Mouse (Mus musculus) MN1 (cell line): ENCODE measurements at regions not wholly inside any gene's neighbourhood (a gene's known extent, or its start where the extent isn't known, plus 50 kb on each side); places are given as distances from the start of the nearest gene placed in this dataset.
A peak's percentile ranks its signal among the peaks of the same experiment; 100 is the strongest.

Experiments used
- DNase-seq: peaks from one replicate; pipeline ENCODE4 v3.0.0-alpha.2; 2016; ENCODE audit warnings: low spot score

DNA sequence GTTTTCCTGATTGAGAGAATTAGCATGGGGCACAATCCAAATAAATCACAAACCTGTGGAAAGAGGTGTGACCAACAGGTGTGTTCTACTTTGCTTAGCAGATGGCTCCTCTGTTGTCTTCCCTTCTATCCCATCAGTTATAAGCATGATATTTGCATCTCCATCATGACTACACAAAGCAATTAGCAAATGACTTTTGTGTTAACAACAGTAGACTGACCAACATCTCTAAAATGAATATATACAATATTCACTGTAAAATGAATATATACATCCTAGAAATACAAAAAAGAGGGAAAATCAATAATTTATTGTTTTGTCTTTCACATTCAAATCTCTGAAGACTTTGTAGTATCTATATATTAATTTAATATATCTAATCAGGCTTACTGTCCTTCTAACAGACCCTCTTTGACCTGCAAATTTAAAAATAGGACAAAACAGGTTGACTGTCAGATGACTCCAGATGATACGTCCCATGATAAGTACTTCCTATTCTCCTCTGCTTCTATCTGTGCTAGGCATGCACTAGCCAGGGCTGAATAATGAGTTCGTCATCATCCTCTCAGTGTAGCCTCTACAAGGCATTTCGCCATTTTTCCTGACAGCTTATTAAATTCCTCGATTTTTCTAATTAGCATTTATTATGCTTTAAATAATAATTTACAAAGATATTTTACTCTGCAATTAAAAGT, 519.5 kb upstream of the Cited2 start:
- no peak for DNase-seq

DNA sequence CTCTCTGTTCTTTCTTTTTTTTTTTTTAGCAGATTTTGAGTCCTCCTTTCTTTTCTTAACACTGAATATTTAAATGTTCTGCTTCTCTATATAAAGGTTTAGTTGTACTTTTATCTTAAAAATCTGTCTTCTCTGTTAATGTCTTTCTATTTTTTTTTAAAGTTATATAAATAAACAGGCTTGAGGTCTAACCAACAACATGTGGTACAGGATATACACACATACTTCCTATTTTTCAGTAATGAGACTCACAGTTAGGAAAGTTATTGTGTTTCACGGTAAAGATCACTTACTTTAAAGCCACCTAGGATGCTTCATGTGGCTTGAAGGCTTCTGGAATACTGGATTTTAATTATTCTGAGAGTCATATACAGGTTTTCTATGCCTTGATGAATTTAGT, 518.9 kb upstream of the Cited2 start:
- no peak for DNase-seq

DNA sequence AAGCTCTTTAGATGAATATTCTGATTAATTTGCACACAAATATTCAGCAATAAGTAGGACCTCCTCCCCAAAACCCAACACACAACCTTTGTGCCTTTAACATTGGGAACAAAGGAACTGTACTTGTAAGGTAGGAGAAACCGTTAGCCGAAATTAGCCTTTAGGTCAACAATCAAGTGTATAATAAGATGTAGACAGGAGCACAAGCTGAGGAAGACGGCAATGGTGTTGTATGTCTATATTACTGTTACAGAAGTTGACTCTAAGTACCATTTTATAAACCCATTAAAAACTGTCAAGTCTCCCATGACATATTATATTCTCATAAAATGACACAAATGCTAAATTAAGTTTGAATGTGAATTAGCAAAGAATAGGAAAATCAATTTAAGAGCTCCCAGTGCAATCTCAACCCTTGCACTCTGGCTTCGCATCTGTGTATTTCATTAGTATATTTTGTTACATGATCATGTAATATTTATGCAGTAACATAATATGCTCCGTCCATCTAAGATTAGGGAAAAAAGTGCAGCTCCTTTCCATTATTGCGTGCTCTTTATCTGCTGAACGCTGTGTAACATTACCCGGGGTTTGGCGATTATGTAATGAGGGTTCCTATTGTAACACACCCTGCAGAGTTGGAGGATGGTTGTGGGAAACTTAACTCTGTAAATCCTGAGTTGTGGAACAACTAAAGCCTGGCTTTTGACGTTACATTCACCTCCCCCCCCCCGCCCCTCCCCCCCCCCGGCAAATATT, 510.3 kb upstream of the Cited2 start:
- DNase-seq, result no peak

DNA sequence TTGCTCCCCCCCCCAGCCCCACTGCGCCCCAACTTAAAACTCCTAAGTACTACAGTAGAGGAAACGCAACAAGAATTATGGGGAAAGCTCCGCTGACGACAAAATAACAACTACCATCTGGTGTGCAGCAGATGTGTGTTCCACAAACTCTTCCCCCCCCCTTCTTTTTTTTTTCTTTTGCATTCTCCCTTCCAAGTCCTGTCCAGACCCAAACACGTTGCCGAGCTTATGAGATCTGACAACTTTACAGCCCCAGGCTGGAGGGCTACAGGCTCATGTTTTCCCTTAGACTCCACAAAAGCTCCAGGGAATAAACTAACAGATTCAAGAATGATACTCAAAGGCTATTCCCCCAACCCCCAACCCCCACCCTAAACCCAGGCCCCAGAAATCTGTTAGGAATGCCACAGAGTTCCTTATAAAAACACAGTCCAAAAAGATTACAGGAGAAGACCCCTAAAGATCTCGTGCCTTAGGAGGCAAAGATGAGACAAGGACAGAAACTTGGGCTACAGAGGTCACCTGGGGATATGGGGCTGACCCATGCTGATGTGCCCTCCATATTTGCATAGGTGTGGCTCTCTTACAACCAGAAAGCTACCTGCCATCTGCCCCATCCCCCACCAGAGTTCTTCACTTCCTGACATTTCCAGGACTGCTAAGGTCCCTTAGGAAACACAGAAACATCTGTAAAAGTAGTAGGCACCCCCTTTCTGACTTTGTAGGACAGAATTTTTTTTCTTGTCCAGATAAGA, 509.5 kb upstream of the Cited2 start:
- no peak for DNase-seq

DNA sequence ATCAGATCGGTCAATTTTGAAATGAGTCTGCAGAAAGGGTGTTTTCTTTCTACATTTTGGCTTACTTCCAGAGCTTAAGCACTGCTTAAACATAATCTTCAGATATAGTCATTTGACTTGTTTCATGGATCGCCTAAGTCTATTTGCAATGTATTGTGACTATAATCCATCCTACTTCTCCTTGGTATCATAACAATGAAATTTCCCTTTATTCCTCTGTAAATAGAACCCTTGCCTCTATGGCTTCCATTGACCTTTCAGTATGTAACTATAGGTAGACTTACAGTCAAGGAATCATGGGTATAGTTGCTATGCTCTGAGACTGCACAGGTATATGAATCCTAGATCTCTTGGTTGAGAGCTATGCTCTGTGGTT, 509.0 kb upstream of the Cited2 start:
- DNase-seq, result no peak

DNA sequence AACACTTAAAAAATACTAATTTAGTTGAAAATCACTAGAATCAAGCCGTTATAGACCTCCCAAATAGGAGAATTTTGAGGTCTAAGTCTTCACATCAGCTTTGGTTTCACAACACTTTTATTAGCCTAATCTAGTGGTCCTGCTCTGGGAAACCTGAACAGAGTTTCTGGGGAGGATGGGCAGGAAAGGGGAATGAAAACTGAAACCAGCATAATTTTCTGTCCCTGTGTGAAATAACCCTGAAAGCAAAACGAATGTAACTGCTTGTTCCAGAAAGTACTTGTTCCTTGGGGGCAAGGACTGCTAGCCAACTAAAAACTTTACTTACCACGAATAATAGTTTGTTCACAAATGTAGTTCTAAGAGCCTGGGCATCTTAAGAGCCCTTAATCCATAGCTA, 508.0 kb upstream of the Cited2 start:
- no peak for DNase-seq

DNA sequence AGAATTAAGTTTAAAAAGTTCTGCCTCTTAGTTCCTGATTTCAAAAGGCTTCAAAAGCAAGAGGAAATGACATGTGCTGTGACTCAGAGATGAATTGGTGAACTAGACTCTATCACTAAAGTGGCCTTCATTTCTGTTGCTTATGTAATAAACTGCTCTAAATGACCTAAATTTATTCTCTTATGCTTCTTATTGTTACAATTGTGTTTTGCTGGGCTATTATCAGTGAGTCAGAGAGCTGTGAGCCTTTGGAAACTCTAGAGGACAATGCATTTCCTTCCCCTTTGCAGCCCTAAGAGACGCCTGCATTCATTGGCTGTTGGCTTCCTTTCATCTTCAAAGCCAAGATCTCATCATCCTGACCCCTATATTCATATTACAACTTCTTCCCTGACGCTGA, 501.5 kb upstream of the Cited2 start:
- DNase-seq, result no peak

DNA sequence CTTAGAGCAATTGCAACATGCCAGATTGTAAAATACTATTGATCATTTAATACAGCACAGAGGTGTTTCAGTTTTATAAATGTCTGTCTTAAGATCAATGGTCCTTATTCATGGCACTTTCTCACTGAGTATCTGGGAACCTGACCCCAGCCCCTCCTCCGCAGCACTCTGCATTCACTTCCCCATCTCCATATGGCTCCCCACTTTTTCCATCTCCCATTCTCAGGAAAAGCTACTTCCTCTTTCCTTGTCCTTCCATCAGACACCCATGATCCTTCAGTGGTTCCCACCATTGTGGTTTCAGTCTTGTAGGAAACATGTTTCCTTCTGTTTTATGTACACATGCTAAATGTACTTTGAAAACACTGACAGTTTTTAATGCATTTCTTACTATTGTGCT, 497.3 kb upstream of the Cited2 start:
- DNase-seq, result no peak

DNA sequence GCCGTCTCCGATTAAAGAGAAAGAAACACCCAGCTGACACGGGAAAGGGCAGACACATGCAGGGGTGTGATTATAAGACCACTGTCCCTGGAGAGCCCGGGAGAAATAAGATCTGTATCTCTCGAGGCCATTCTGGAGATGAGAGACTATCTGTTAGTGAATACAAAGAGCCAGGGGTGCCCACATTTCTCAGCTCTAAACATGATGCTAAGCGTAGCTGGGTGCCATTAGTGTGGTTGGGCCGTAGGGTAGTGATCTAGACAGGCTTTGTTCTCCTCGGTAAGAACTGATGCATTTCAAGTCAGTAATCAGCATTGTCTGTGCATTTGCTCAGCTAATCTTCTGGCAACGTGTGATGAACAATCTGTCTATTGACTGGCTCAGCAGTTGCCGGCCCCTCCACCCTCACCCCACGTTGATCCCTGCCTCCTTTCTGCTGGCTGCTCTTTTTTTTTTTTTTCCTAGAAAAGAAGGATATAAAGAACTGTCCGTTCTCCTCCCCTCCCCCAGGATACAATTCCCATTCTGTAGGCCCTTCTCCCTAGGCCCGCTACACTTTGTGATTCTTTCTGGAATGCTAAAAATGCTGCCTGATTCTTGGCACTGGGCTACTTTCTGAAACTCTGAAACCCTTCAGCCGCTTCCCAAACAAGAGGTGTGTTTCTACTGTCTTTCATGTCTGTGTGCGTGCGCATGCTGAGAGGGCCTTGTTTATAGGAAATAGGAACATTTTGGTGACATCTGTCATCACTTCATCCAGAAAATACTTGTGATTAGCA, 492.8 kb upstream of the Cited2 start:
- DNase-seq, result no peak

DNA sequence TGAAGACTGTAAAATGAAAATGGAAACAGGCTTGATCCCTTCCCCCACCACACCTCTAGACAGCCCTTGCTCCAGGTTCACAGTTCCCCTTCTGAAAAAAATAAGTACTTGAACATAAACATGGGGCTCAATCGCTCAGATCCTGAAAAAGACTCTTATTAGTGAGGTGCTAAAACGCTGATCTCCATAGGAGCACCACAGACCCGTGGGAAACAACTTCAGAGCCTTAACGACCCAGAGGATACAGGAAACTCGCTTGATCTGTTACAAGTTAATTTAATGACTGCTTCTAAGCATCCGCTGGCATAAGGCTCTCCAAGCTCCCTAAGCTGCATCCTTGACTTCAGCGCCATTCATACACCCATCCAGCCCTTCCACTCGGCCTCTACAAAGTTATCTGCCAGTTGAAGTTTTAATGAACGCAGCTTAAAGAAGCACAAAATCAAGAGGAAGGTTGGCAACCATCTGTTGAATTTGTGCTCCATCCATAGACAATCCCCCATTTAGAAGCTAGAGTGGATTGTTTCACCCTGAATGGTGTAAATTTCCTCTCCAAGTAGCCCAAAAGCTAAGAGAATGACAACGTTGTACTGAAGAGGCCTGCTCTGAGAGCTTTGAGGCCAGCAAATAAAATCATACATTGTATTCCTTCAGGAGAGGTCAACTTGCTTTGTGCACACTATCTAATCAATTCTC, 486.9 kb upstream of the Cited2 start:
- no peak for DNase-seq

DNA sequence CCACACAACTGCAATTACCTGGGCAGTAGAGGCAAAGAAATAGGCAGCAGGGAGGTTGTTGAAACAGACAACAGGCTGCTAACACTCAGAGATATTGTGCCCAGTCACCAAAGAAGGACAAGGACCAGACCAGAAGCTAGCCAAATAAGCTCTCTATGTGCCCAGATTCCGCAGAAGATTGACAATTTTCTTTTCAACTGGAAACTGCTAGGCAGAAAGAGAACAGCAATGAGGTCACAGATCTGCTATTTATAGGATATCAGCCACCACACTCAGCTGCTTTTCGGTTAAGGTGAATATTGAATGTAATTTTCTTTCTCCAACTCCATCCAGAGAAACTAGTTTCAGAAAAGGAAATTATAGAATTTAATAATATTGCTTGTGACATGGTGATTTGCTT, 486.3 kb upstream of the Cited2 start:
- DNase-seq, result no peak

DNA sequence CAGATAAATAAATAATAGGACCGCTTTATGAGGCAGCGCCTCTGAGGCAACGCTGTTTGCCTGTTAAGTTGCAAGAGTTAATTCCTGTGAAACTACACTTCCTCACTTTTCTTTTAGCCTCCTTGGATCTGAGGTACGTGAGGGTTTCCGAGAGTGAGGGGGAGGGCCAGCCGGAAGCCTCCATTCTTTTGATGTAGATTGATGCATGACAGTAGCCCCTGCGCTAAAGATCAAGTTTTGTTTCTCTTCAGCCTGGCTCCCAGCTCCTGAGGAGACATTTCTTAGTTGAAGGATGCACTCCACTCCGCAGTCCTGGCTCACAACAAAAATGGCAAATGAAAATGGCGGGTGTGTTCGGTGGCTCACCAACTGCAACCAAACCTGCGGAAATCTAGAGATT, 485.6 kb upstream of the Cited2 start:
- no peak for DNase-seq

DNA sequence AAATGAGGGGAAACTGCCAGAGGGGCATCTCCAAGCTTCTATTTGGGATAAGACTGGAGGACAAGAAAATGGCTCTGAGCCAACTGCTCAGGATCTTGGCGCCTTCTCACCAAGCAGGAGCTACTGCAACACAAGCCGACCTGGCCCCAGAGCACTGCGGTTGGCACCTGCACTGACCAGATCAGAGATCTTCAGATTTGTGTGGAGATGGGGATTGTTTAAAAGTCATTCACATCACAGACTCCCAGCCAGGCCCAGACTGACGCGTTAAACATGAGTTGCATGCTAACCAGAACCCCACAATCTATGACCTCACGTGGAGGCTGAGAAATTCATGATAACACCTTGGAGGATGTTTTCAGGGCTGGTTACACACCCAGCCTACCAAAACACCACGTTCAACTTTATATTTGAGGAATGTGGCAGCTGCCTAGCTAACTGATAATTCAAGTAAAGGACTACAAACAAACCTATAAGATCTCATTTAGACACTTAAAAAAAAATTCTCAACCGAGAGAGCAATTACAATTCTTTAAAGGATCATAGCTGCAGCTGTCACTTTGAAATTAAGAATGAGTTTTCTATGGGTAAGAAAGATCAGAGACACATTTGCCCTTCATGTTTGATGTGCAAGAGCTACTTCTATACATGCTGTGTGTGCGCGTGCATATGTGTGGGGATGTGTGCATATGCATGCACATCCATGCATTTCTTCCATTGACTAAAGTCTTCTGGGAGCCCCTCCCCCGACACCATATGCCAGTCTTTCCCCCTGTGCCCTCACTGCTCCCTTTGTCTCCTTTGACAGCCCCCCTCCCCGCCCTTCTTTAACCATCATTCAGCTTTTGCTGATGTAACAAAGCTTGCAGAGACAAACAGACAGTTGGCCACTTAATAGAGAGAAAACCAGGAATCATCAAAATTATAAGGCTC, 484.8 kb upstream of the Cited2 start:
- no peak for DNase-seq

DNA sequence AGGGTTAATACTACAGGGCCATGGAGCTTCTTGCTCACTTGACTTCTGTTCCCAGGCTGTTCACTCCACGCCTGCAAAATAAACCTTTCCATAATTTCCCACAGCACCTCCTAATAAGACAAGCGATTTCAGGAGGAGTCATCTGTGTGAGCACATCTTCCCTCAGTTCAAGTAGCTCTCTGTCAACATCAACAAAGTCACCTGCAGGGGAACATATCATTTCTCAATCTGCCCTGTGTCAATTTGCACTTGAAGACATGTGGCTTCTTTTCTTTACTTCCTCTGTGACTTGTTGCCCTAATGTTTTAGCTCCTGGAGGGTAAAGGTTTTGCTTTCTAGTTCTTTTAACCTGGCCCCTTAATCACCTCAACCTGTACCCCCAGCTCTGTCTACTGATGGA, 474.7 kb upstream of the Cited2 start:
- DNase-seq, result no peak

DNA sequence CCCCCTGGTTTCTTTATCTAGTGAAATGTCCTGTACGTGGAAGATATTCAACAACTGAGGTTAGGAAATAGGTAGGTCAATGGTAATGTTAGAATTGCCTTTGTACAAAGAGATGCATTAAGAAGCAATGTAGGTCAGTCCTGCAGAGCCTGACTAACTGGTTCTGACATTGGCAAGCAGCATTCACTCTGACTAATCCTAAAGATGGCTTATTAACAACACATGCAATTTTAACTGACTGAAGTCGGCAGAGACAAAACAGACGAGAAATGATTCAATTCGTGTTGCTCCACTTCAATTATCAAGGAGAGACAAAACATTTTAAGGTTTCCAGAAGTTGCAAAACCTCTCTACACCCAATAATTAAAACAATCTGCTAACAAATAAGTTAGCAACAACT, 470.0 kb upstream of the Cited2 start:
- peak; percentile 73 for DNase-seq

DNA sequence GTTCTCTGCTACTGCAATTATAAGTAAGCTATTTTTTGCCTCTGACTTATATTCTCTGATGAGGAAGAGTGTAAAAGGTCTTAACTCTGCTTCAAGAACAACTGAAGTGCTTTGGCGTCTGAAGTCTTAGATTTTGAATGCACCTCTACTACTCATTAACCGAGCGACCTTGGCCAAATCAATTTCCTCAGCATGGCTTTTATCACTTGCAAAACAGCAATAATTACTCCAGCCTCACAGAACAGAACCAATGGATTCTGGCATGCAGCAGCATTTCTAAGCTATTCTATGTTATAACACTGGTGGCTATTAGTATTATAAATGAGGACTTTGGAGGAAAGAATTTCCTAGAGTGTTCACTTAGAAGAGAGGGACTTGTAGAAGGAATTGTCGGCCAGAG, 462.9 kb upstream of the Cited2 start:
- DNase-seq, result no peak

DNA sequence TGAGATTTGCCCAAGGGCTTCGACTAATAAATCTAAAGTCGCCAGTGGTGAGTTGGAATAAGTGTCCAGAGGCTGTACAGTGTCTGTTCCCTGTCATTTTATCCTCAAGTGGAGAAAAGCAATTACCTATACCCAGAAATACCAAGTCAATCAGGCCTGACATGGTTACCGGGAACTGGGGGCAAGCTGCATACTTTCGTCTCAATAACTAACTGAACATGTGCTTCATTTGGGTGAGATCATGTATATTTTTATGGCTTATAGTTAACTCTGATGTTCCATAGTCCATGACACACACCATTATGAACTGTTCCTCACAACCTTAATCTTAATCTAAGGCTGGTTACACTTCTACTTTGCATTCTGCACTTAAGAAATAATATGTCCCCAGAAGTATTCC, 462.4 kb upstream of the Cited2 start:
- DNase-seq, result no peak

DNA sequence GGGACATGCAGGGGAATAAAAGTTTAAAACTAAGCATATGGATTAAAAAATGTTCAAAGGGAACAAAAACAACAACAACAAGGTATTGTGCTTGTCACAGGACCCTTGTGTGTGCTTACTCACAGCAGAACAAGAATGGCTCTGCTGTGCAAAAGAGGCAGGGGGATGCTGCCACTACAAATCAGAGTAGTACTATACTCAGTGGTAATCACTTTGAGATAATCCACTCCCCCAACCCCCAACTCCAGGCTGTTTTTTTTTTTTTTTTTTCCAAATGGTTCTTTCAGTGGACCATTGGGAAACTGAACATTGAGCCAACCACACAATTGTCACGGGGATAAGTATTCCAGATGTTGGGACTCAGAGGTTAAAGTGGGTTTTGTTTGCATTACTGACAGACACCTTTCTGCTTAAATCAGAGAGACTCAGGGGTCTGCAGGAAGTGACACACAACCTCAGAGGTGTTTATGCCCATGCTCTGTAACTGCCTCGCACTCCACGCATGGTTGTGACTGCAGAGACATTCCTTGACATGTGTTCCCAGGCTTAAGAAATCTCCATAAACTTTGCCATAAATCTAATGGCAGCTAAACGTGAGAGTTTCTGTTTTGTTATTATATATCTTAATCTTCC, 461.7 kb upstream of the Cited2 start:
- no peak for DNase-seq

DNA sequence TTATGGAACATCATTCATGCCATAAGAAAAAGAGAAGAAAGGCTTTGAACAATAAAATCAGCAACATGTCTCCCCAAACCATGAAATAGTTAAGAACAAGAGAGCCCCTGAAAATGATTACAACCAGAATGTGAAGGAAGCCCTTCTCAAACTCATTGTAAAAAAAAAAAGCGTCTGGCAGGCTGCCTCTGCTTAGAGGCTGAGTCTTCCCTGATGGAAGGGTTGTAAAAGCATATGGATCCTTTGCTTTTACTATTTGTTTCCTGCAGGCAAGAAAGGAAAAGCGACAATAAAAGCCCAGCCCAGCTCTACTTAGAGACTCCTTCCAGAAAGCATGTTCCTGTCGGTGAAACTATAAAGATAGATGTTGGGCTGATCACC, 461.2 kb upstream of the Cited2 start:
- no peak for DNase-seq

DNA sequence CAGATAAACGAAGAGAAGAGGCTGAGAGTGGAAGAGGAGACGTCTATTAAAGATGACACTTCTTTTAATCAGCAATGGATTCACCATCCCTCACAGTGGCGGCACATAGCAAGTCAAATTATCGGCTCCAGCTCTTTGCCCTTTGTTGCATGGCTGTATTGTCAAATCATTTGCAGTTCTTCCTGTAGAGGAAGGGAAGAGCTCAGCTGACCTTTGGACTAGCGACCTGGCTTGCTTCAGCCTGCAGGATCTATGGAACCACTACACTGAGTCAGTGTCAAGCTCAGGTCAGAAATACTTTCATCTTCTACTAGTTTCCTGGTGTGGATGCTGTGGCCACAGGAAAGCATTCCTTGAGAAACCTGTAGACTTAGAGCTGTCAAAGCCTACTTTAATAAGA, 450.4 kb upstream of the Cited2 start:
- DNase-seq, result no peak
